Mouse (Mus musculus): ENCODE results near the gene Lyl1. TPM values are rescaled to one million over a fixed set of nuclear protein-coding genes. Genes with fewer than 3 reads are reported as not detected.
"Not testable (repeated sequence)": the region's sequence is repeated elsewhere in the genome, so short reads cannot be mapped to it uniquely, and the experiment has no call there.

Lyl1 gene
- polyA plus RNA-seq, 1 experiment from 2014 or later = 4.6 TPM

- Histone ChIP-seq H3K9me3 (ENCODE audit: control insufficient read depth, low read length) (no peaks in the 10 kb centered on the region), H3K27me3 (ENCODE audit: control insufficient read depth, insufficient read depth, low read length) (no peaks in the 10 kb centered on the region), H3K27ac (ENCODE audit: low read depth, low read length) (peak overlapping the region; percentile 84), H3K36me3 (ENCODE audit: control insufficient read depth, insufficient read depth, low read length) (no peaks in the 10 kb centered on the region), H3K9ac (ENCODE audit: low read length) (peak overlapping the region; percentile 76), H3K4me1 (ENCODE audit: control insufficient read depth, insufficient read depth, low read length) (peaks cover 16% of the 10 kb centered on the region), H3K4me2 (ENCODE audit: low read depth) (peak overlapping the region; percentile 90), H3K4me3 (ENCODE audit: low read depth, low read length) (peak overlapping the region; percentile 91)
- DNase-seq (ENCODE audit: low spot score) (peak; percentile 86), ATAC-seq (ENCODE audit: insufficient read depth, low FRiP score, low TSS enrichment) (peak; percentile 32; the same call in 1 of the 2 replicates)
- WGBS = under 1% methylated on average over 29 of the region's 29 CpGs
These were observed 36.5 kb upstream of the Lyl1 start for GRCm38 (mm10) chr8:84664566-84665384.

GRCm38 (mm10) chr8:84665385-84665893 is 35.8 kb upstream of the Lyl1 start:
- peaks cover 2% of the 10 kb centered on the region; the same call in 1 of the 2 replicates for H3K36me3 ChIP-seq (ENCODE audit: control insufficient read depth, insufficient read depth, low read length)
- no peaks in the 10 kb centered on the region for H3K27me3 ChIP-seq (ENCODE audit: control insufficient read depth, insufficient read depth, low read length)
- peak overlapping the region; percentile 76 for H3K9ac ChIP-seq (ENCODE audit: low read length)
- peaks cover 11% of the 10 kb centered on the region for H3K4me1 ChIP-seq (ENCODE audit: control insufficient read depth, insufficient read depth, low read length)
- ATAC-seq (ENCODE audit: insufficient read depth, low FRiP score, low TSS enrichment) (0 out of 2 replicates have a peak, but pooled peaks have one; percentile 1), DNase-seq (ENCODE audit: low spot score) (no peak)
- H3K27ac ChIP-seq (ENCODE audit: low read depth, low read length) = peak overlapping the region; percentile 84
- WGBS = 3% methylated on average over 14 of the region's 14 CpGs
- no peaks in the 10 kb centered on the region for H3K9me3 ChIP-seq (ENCODE audit: control insufficient read depth, low read length)
- H3K4me3 ChIP-seq (ENCODE audit: low read depth, low read length) = peak overlapping the region; percentile 91
- peak overlapping the region; percentile 90 for H3K4me2 ChIP-seq (ENCODE audit: low read depth)

- no peaks in the 10 kb centered on the region for H3K9me3 ChIP-seq (ENCODE audit: control insufficient read depth, low read length)
- no peak overlapping the region for H3K4me3 ChIP-seq (ENCODE audit: low read depth, low read length)
- 88% methylated on average over 1 of the region's 1 CpGs for WGBS
- ATAC-seq (ENCODE audit: insufficient read depth, low FRiP score, low TSS enrichment) (no peak), DNase-seq (ENCODE audit: low spot score) (no peak)
- no peak overlapping the region for H3K9ac ChIP-seq (ENCODE audit: low read length)
- peaks cover 2% of the 10 kb centered on the region; the same call in 1 of the 2 replicates for H3K36me3 ChIP-seq (ENCODE audit: control insufficient read depth, insufficient read depth, low read length)
- H3K27ac ChIP-seq (ENCODE audit: low read depth, low read length) = no peak overlapping the region
- no peak overlapping the region for H3K4me2 ChIP-seq (ENCODE audit: low read depth)
- peaks cover 8% of the 10 kb centered on the region for H3K4me1 ChIP-seq (ENCODE audit: control insufficient read depth, insufficient read depth, low read length)
- H3K27me3 ChIP-seq (ENCODE audit: control insufficient read depth, insufficient read depth, low read length) = no peaks in the 10 kb centered on the region
These were observed 33.2 kb upstream of the Lyl1 start for GRCm38 (mm10) chr8:84668081-84668480.

GRCm38 (mm10) chr8:84668731-84669485 is 32.3 kb upstream of the Lyl1 start:
- no peak overlapping the region for H3K9ac ChIP-seq (ENCODE audit: low read length)
- peaks cover 5% of the 10 kb centered on the region for H3K4me1 ChIP-seq (ENCODE audit: control insufficient read depth, insufficient read depth, low read length)
- H3K4me3 ChIP-seq (ENCODE audit: low read depth, low read length) = no peak overlapping the region
- H3K36me3 ChIP-seq (ENCODE audit: control insufficient read depth, insufficient read depth, low read length) = peaks cover 5% of the 10 kb centered on the region
- H3K27me3 ChIP-seq (ENCODE audit: control insufficient read depth, insufficient read depth, low read length) = no peaks in the 10 kb centered on the region
- no peak for DNase-seq (ENCODE audit: low spot score)
- ATAC-seq (ENCODE audit: insufficient read depth, low FRiP score, low TSS enrichment) = no peak
- H3K27ac ChIP-seq (ENCODE audit: low read depth, low read length) = no peak overlapping the region
- no peaks in the 10 kb centered on the region for H3K9me3 ChIP-seq (ENCODE audit: control insufficient read depth, low read length)
- WGBS = 84% methylated on average over 6 of the region's 6 CpGs
- no peak overlapping the region for H3K4me2 ChIP-seq (ENCODE audit: low read depth)

- peaks cover 14% of the 10 kb centered on the region for H3K36me3 ChIP-seq (ENCODE audit: control insufficient read depth, insufficient read depth, low read length)
- not testable (repeated sequence) for H3K4me2 ChIP-seq (ENCODE audit: low read depth); H3K27ac ChIP-seq (ENCODE audit: low read depth, low read length); H3K9me3 ChIP-seq (ENCODE audit: control insufficient read depth, low read length); ATAC-seq (ENCODE audit: insufficient read depth, low FRiP score, low TSS enrichment); H3K9ac ChIP-seq (ENCODE audit: low read length); DNase-seq (ENCODE audit: low spot score); H3K4me1 ChIP-seq (ENCODE audit: control insufficient read depth, insufficient read depth, low read length); H3K27me3 ChIP-seq (ENCODE audit: control insufficient read depth, insufficient read depth, low read length); H3K4me3 ChIP-seq (ENCODE audit: low read depth, low read length)
- WGBS = 91% methylated on average over 5 of the region's 5 CpGs
These were observed 30.8 kb upstream of the Lyl1 start for GRCm38 (mm10) chr8:84670295-84671006.

- H3K36me3 ChIP-seq (ENCODE audit: control insufficient read depth, insufficient read depth, low read length) = peaks cover 15% of the 10 kb centered on the region
- no peak for ATAC-seq (ENCODE audit: insufficient read depth, low FRiP score, low TSS enrichment)
- no peak overlapping the region for H3K4me2 ChIP-seq (ENCODE audit: low read depth)
- no peaks in the 10 kb centered on the region for H3K27me3 ChIP-seq (ENCODE audit: control insufficient read depth, insufficient read depth, low read length)
- H3K4me3 ChIP-seq (ENCODE audit: low read depth, low read length) = no peak overlapping the region
- no peaks in the 10 kb centered on the region for H3K9me3 ChIP-seq (ENCODE audit: control insufficient read depth, low read length)
- WGBS = 95% methylated on average over 5 of the region's 5 CpGs
- no peak overlapping the region for H3K27ac ChIP-seq (ENCODE audit: low read depth, low read length)
- H3K9ac ChIP-seq (ENCODE audit: low read length) = no peak overlapping the region
- no peak for DNase-seq (ENCODE audit: low spot score)
- no peaks in the 10 kb centered on the region for H3K4me1 ChIP-seq (ENCODE audit: control insufficient read depth, insufficient read depth, low read length)
These were observed 24.0 kb upstream of the Lyl1 start for GRCm38 (mm10) chr8:84677305-84677704.

GRCm38 (mm10) chr8:84681476-84681875 is 19.8 kb upstream of the Lyl1 start:
- H3K27me3 ChIP-seq (ENCODE audit: control insufficient read depth, insufficient read depth, low read length) = no peaks in the 10 kb centered on the region

GRCm38 (mm10) chr8:84682257-84682656 is 19.0 kb upstream of the Lyl1 start:
- 91% methylated on average over 2 of the region's 2 CpGs for WGBS
- Histone ChIP-seq H3K9me3 (ENCODE audit: control insufficient read depth, low read length) (no peaks in the 10 kb centered on the region), H3K27me3 (ENCODE audit: control insufficient read depth, insufficient read depth, low read length) (no peaks in the 10 kb centered on the region), H3K36me3 (ENCODE audit: control insufficient read depth, insufficient read depth, low read length) (no peaks in the 10 kb centered on the region), H3K9ac (ENCODE audit: low read length) (no peak overlapping the region), H3K4me3 (ENCODE audit: low read depth, low read length) (no peak overlapping the region), H3K27ac (ENCODE audit: low read depth, low read length) (no peak overlapping the region), H3K4me2 (ENCODE audit: low read depth) (no peak overlapping the region), H3K4me1 (ENCODE audit: control insufficient read depth, insufficient read depth, low read length) (peaks cover 11% of the 10 kb centered on the region)
- no peak for DNase-seq (ENCODE audit: low spot score)
- no peak for ATAC-seq (ENCODE audit: insufficient read depth, low FRiP score, low TSS enrichment)

More at GRCm38 (mm10) chr8:84681476-84681875, 19.8 kb upstream of the Lyl1 start:
- Histone ChIP-seq H3K4me2 (ENCODE audit: low read depth) (no peak overlapping the region), H3K9me3 (ENCODE audit: control insufficient read depth, low read length) (no peaks in the 10 kb centered on the region), H3K4me3 (ENCODE audit: low read depth, low read length) (no peak overlapping the region), H3K4me1 (ENCODE audit: control insufficient read depth, insufficient read depth, low read length) (peaks cover 8% of the 10 kb centered on the region), H3K9ac (ENCODE audit: low read length) (no peak overlapping the region), H3K27ac (ENCODE audit: low read depth, low read length) (no peak overlapping the region), H3K36me3 (ENCODE audit: control insufficient read depth, insufficient read depth, low read length) (no peaks in the 10 kb centered on the region)
- 97% methylated on average over 2 of the region's 2 CpGs for WGBS
- DNase-seq (ENCODE audit: low spot score) (no peak), ATAC-seq (ENCODE audit: insufficient read depth, low FRiP score, low TSS enrichment) (no peak)
